Mouse (Mus musculus) adrenal gland, adult (tissue): Measurements from ENCODE around the gene 4930519P11Rik.

ENCODE experiments used
- DNase-seq, 2 experiments: peaks; one replicate each; pipeline ENCODE4 v3.0.0; 2022 to 2023; ENCODE audit warnings: low spot score in 1 of 2; ENCODE audit not compliant: inconsistent age in 2 of 2

The 4930519P11Rik gene

DNA sequence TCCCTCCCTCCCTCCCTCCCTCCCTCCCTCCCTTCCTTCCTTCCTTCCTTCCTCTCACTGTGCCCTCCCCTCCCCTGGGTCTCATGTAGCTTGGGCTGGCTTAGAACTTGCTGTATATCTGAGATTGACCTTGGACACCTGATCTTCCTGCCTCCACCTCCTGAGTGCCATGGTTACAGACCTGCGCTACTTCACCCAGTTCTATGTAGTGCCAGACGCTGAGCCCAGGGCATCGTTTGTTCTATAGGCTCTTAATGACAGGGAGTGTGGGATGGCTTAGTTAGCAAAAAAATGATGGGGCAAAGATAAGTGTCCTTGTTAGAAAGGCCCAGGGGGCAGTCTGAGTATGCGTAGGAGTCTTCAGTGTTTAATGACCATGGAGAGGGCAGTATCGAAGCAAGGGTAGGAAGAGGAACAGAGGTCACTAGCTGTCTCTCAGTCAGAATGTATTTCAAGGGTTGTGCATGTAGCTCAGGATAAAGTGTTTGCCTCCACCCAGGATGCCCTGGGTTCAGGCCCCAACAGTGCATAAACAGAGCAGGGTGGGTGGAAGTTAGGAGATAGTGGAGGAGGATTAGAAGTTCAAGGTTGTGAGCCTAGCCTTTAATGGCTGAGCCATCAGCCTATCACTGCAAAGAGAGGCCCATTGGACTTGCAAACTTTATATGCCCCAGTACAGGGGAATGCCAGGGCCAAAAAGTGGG, 20.0 kb upstream of the 4930519P11Rik start:
- no peak for DNase-seq

DNA sequence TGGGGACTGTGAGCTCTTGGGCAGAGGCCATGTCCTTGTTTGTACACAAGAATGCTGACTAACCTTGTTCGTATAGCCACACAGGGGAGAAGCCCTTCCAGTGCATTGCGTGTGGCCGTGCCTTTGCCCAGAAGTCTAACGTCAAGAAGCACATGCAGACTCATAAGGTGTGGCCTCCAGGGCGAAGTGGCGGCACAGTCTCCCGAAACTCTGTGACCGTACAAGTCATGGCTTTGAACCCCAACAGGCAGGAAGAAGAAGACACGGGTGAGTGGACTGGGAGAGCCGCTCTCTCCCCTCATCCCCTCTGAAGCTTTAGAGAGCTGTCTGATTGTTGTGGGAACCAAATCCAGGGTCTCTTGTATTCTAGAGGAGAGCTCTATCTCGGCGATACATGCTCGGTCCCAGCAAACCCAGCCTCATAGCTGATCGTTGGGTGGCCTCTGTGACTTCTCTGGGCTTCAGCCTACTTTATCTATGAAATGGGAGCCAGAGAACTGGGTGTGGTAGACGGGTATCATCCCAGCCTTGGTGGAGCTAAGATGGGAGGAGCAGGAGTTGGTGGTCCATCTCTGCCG, 19.1 kb upstream of the 4930519P11Rik start:
- no peak for DNase-seq

DNA sequence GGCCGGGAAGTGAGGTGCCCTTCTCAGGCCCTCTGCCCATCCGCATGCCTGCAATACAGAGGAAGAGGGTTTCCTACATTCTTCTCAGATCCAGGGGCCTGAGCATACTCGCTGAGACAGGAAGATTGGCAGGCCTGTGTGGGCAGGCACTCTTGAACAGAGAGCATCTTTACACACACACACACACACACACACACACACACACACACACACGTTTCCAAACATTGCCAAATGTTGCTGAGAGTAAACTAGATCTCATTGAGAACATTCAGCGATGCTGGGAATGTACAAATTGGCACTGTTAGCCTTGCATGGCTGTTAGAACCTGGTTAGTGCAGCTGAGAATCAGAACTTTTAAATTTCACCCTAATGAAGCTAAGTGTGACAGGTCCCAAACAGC, 17.3 kb upstream of the 4930519P11Rik start:
- DNase-seq: no peak

DNA sequence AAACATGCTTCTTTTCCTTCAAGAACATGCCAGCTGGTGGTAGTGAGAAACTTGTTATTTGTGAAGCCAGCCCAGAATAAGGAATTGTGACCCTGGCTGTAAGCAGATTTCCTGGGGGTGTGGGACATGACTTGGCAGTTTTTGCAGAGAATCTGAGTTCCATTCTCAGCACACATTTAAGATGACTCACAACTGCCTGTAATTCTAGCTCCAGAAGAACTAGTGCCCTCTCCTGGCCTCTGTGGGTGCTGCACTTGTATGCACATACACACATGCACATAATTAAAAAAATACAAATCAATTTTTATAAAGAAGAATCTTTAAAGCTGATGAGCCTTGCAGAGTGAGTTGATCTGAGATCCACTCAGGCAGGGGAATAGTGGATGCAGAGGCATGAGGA, 10.9 kb upstream of the 4930519P11Rik start:
- DNase-seq: no peak

DNA sequence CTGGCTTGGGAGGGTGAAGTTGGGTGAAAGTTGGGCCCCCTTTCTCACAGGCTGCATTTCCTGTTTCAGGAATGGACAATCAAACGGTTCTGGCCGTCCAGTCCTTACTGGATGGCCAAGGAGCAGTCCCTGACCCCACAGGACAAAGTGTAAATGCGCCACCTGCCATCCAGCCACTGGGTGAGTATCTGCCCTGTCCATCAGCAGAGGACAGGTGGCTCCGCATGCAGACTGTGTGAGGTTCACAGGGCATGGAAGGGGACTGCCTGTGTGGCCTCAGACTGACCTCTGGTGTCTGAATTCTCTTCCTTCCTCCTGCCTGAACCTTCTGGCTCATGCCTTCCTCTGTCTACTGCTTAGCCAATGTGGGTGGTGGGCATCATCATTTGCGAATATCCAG, 8.4 kb upstream of the 4930519P11Rik start:
- no peak for DNase-seq

DNA sequence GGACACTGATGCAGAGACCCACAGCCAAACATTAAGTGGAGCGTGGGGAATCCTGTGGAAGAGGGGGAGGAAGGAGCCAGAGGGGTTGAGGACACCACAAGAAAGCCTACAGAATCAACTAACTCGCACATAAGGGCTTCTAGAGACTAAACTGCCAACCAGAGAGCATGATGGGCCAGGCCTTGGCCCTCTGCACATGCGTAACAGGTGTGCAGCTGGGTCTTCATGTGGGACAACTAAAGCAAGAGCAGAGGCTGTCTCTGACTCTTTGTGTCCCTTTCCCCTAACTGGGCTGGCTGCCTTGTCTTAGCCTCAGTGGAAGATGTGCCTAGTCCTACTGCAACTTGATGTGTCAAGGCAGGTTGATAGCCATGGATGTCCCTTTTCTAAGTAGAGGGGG, 3.8 kb upstream of the 4930519P11Rik start:
- DNase-seq: no peak

DNA sequence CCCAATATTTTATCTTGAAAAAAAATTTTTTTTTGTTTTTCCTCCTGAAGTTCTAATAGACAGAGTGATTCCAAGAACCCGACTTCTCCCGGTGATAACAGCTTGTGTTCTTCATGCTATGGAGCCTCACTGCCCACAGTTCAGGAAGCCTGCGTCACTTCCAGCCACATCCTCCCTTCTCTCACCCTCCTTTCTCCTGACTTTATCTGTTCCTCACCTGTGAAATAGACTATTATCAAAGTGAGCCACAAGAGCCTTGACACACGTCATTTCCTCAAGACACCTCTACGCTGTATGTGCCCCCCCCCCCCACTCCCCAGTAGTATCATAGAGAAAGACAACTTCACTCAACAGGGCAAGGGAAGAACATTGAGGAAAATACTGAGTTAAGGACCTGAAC, 2.4 kb upstream of the 4930519P11Rik start:
- DNase-seq: no peak

DNA sequence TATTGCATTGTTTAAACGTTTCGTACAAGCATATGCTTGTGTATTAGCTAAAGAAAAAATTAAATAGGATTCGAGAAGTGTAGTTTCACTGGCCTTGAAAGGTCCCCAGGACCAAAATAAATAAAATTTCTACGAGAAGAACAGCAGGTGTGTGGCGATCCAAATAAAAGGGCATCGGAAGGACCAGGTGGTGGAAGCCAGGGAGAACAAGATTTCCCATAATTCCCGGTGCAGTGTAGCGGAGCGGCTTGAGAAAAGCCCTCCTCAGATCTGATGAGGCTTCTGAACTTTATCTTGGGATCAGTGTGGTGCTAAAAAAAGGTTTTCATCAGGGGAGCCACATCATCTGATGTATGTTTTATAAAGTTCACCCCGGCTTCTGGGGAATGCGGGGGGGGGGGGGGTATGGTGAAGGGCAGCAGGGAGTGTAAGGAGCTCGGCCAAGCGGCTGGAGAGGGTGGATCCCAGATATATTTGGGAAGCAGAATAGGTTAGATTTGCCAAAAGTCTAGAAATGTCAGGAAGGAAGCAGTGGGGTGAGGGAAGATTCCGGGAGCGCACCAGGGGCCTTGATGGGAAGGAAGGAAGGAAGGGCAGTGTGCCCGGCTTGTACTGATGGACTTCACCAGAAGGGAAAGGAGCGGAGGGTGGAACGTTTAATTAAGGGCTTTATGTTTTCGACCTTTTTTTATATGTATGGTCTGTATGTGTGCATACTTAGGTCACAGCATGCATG, 1.8 kb upstream of the 4930519P11Rik start:
- DNase-seq: peak in 1 of 2 experiments; percentile 64

DNA sequence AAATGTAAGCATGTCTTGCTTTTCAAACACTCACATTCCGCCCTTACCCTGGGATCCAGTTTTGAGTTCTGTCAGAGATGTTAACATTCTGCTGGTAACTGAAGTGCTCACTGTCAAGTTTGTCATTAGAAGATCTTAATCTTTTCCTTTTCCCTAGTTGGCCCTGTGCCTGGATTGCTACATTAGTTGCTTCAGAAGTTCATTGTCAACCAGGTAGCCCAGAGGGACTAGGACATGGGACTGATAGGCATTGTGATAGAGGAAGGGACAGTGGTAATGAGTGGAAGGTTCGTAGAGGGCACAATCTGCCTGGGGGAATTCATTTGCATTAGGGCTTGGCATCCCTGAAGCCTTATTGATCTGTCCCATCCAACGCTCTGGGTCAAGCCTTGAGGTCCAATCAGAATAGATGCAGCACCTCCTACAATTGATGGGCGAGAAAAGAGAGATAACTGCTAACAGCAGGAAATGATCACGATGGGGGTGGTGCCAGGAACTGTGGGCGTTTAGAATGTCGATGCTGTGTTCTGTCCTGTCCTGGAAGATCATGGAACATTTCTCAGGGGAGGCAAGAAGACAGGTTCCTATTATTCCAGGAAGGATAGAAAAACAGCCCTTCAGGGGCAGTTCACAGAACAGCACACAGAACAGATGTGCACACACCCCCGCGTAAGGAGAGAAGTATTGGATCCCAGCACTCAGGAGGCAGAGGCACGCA, 4.0 kb downstream of the 4930519P11Rik start:
- DNase-seq: no peak

DNA sequence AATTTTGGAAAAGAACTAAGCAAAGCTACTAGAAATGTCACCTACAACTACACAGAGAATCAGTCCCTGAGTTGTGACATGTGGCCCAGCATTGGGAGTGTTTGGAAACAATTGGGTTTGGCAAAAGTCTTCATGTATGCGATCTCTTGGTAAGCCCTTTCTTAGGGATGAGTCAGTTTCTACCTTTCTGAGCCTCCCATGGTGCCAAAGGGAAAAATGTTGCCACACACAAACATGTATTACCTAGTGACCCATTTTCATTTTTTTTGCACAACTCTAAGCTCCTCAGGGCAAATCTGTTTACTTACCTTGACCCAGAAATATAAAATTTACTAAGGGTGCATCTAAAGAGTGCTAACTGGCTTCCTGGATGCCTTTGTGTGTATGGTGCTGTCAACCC, 6.3 kb downstream of the 4930519P11Rik start:
- no peak for DNase-seq

DNA sequence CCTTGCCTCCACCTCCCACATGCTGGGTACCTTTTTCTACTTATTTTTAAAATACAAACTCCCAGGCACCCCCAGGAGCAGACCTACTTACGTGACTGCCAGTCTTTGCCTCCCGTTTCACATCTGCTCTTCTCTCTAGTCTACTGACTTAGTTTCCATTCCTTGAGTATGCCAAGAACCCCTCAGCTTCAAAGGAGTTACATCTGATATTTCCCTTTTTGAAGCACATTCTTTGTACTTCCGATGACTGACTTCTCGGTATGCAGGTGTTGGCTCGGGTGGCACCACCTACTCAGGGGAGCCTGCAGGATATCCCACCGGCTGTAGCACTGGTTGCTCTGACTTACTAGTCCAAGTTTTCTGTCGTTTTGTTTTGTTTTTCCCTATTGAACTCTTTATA, 9.1 kb downstream of the 4930519P11Rik start:
- DNase-seq: no peak

DNA sequence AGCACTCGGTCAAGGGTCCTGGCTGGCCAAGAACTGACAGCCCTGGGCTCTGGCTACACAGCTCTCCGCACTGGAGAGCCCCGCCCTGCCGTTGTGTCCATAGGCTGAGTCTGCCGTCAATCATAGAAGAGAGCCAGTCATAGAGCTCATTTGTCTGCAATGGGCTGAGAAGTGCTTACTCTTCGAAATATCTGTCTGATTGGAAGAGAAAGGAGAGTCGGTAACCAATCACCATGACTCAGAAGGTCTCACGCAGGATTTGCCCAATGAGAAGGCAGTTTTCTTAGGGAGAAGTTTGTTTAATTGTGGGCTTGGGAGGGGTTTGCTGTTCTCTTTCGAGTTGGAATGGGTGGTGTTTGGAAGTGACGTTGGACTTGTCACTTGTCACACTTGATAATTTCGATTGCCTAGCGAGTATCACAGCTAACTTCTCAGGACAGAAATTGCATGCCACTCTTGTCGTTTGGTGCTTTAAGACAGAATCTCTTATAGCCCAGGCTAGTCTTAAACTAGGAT, 9.5 kb downstream of the 4930519P11Rik start, which contains the start of gene Pxmp4:
Gene Pxmp4 (minus strand): TSS at position 71 of the 516 bp plus-strand sequence.
- DNase-seq: peak; percentile 98 to 100

DNA sequence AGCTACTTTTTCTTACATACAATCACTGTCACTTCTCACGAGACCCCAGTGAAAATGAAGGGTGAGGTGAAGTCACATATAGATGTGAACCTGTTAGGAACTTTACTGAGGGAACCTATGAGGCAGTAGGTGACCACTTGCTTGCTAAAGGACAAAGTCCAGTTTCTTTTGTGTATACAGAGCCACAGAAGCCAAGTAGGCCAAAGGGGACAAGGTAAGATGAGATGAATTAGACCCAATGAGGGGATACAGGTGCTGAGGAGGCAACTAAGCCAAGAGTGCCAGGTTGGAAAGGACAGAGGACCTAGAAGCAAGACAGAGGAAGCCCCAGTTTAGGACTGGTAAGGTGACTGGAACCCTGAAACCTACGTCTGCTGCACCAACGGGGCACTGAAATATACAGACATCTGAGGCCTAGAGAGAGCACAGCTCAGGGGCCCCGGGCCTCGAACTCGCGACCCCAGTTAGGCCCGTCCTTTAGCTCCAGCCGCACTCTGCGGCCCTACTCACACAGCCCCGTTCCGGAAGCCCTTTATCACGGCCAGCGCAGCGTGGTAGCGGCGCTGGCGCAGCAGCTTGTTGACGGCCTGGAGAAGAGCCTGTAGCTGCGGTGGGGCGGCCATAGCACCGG, 10.1 kb downstream of the 4930519P11Rik start:
- DNase-seq: no peak

DNA sequence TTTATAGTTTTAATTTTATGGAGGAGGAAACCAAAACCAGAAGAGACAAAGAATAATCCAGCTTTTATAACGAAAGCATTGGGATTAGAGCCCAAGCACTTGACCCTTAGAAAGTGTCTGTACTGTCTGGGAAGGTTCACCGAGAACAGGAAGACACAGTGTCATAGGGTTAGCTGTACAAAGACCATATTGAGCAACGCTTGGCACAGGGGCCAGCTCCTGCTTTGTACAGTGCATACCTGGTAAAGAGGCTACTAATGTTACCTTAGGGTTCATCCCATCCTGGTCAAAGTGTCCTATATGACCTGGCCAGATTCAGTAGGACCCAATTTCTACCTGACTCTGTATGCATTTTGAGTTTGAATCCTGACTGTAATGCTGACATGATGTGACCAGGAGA, 11.9 kb downstream of the 4930519P11Rik start:
- DNase-seq: peak in 1 of 2 experiments; percentile 36

DNA sequence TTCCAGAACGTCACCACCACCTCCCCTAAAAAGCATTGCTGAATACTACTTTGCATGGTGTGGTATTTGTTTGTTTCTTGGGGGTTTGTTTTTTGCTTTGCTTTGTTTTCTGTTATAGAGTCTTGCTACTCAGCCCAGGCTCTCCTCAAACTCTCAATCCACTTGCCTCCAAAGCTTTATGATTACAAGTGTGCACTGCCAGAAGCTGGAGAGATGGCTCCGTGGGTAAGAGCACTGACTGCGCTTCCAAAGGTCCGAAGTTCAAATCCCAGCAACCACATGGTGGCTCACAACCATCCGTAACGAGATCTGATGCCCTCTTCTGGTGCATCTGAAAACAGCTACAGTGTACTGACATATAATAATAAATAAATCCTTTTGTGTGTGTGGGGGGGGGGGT, 12.7 kb downstream of the 4930519P11Rik start:
- DNase-seq: peak in 1 of 2 experiments; percentile 3

DNA sequence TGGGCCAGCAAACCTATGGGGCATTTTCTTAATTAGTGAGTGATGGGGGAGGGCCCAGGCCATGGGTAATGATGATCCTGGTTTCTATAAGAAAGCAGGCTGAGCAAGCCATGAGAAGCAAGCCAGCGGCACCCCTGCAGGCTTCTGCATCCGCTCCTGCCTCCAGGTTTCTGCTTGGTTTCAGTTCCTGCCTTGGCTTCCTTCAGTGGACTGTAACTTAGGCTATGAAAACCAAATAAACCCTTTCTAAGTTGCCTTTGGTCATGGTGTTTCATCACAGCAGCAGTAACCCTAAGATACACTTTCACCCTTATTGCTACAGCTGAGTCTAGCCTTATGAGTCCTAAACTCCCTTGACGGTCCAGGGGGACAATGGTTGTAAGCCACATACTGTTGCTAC, 15.8 kb downstream of the 4930519P11Rik start:
- DNase-seq: peak in 1 of 2 experiments; percentile 36

DNA sequence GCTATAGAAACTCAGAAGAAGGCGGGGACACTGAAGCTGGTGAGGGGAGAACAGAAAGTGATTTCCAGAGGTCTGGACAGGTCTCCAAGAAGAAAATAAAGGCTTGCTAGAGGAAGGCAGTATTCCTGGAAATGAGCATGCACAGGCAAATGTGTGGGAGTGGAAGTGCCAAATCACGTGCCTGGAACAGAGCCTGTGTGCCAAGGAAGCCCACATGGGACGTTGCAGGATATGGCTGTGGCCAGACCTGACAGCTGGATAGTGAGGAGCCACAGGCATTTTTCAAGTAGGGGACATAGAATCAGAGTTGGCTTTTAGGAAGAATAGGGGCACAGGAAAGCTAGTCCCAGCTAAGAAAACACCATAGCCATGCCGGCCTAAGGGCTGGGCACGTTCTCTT, 17.5 kb downstream of the 4930519P11Rik start:
- DNase-seq: peak in 1 of 2 experiments; percentile 43

DNA sequence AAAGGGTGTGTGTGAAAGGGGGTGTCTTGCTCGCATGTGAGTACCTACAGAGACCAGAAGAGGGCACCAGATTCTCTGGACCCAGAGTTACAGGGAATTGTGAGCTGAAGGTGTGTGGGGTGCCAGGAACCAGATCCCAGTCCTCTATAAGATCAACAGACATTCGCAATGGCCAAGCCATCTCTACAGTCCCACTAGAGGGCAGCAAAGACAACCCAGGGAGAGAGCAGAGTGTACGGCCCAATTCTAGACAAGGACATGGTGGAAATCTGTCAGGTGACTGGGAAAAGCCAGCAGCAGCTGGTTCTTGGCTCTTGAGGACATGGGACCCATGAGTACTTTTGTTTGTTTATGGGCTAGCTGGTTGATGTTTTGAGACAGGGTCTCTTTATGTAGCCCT, 20.2 kb downstream of the 4930519P11Rik start:
- peak in 1 of 2 experiments; percentile 79 for DNase-seq

DNA sequence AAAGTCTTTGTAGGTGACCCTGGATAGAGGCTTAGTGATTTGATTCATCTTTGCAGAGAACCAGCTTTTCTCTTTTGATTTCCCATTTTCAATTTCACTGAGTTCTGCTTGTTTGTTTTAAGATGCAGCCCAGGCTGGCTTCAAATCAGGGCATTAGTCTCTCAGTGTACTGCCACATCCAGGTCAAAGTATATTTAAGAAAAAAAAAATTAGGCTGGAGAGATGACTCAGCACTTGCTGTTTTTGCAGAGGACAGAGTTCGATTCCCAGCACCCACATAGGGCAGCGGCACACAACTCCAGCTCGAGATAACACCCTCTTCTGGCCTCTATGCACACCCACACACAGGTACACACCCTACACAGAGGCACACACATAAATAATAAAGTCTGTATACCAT, 22.0 kb downstream of the 4930519P11Rik start:
- peak in 1 of 2 experiments; percentile 23 for DNase-seq

DNA sequence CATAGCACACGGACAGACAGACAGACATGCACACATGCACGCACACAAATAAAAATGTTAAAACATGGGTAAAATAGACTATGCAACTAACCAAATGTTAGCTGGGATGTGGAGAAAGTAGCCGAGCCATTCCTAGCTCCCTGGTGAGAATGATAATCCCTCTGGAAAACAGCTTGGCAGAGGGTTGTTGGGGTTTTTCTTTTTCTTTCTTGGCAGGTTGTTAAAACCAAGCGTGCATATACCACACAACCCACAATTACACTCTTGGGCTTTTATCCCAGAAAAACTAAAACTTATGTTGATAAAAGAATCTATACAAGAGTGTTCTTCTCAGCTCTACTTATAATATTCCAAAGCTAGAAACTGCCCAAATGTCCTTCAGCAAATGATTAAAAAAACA, 24.2 kb downstream of the 4930519P11Rik start:
- DNase-seq: no peak

DNA sequence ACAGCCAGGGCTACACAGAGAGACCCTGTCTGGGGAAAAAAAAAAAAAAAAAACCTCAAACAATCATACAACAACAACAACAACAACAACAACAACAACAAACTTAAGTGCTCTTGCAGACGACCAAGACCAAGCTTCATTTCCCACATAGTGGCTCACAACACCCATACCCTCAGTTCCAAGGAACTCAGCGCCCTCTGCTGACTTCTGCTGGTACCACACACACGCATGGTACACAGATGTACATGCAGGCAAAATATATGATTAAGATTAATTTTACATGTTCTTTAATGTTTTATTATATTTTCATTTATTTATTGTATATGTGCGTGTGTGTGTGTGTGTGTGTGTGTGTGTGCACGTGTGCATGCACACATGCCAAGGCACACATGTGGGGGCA, 26.8 kb downstream of the 4930519P11Rik start:
- DNase-seq: peak in 1 of 2 experiments; percentile 63
